14 mouse cellular contexts compared by ENCODE assay signal in genomic region chr3:138198722-138199068, GRCm38 (mm10). TPM values are rescaled to one million over a fixed set of nuclear protein-coding genes. Genes with fewer than 3 reads are reported as not detected.
DNase-seq lines count a peak whose midpoint lies in the region; ATAC-seq lines count a peak whose summit lies in the region.
"Had no signal": no experiment of that assay in that cellular context is flagged by ENCODE, and none has a peak within 500 bp of the region (broad histone marks: within the 10 kb centered on the region; RNA-seq: fewer than 3 reads in every experiment).

No protein-coding gene starts in this region.

- no peak for ATAC-seq in heart, embryonic 13.5 days (ENCODE audit: extremely low read depth, insufficient number of reproducible peaks, low FRiP score, low TSS enrichment)
- ATAC-seq in embryonic facial prominence, embryonic 12.5 days (ENCODE audit: insufficient number of reproducible peaks, insufficient read depth, low FRiP score, low TSS enrichment) = no peak
- ATAC-seq in hindbrain, embryonic 11.5 days (ENCODE audit: low FRiP score) = peak; percentile 10; the same call in 1 of the 2 replicates

- no peak for DNase-seq in heart, adult 18-20 months
- DNase-seq in hindbrain, embryonic 11.5 days (ENCODE audit: low spot score) = no peak
- no peak for DNase-seq in midbrain, embryonic 10.5 days (ENCODE audit: low spot score)
- no peak for DNase-seq in right cerebral cortex, postnatal 36 days (ENCODE audit: low spot score in 2 of 2)
- no peak for DNase-seq in spleen, adult 18-20 months
- no peak for DNase-seq in frontal cortex, postnatal 25 days (ENCODE audit: low spot score in 2 of 2)

- H3K4me1 ChIP-seq in heart, embryonic 13.5 days = no peaks in the 10 kb centered on the region
- H3K4me1 ChIP-seq in embryonic facial prominence, embryonic 12.5 days = no peaks in the 10 kb centered on the region
- H3K4me1 ChIP-seq in hindbrain, embryonic 11.5 days (replicated peaks; ENCODE audit: control insufficient read depth, insufficient read depth, low read length) = no peaks in the 10 kb centered on the region
- peaks cover 6% of the 10 kb centered on the region for H3K4me1 ChIP-seq in midbrain, embryonic 10.5 days

- H3K4me3 ChIP-seq in heart, embryonic 13.5 days = no peak overlapping the region
- H3K4me3 ChIP-seq in embryonic facial prominence, embryonic 12.5 days = no peak overlapping the region
- H3K4me3 ChIP-seq in hindbrain, embryonic 11.5 days (ENCODE audit: low read depth, low read length) = no peak overlapping the region
- no peak overlapping the region for H3K4me3 ChIP-seq in midbrain, embryonic 10.5 days

- no peak overlapping the region for H3K27ac ChIP-seq in heart, embryonic 13.5 days (replicated peaks)
- H3K27ac ChIP-seq in embryonic facial prominence, embryonic 12.5 days = no peak overlapping the region
- H3K27ac ChIP-seq in hindbrain, embryonic 11.5 days (ENCODE audit: low read depth, low read length) = no peak overlapping the region
- peak overlapping the region; percentile 73 for H3K27ac ChIP-seq in midbrain, embryonic 10.5 days (replicated peaks)
- H3K27ac ChIP-seq: macrophage had no signal

- WGBS in heart, embryonic 13.5 days = 68% methylated on average over 7 of the region's 7 CpGs
- 76% methylated on average over 7 of the region's 7 CpGs for WGBS in embryonic facial prominence, embryonic 12.5 days
- 85% methylated on average over 7 of the region's 7 CpGs for WGBS in hindbrain, embryonic 11.5 days
- WGBS in midbrain, embryonic 10.5 days = 83% methylated on average over 7 of the region's 7 CpGs

- H3K27me3 ChIP-seq in heart, embryonic 13.5 days (replicated peaks) = peaks cover 5% of the 10 kb centered on the region
- H3K27me3 ChIP-seq in embryonic facial prominence, embryonic 12.5 days = no peaks in the 10 kb centered on the region
- no peaks in the 10 kb centered on the region for H3K27me3 ChIP-seq in hindbrain, embryonic 11.5 days (ENCODE audit: control insufficient read depth, insufficient read depth, low read length)
- H3K27me3 ChIP-seq in midbrain, embryonic 10.5 days (ENCODE audit: low read depth, poor library complexity, severe bottlenecking) = peaks cover 5% of the 10 kb centered on the region; the same call in 1 of the 2 replicates

- no peaks in the 10 kb centered on the region for H3K36me3 ChIP-seq in heart, embryonic 13.5 days
- no peaks in the 10 kb centered on the region for H3K36me3 ChIP-seq in embryonic facial prominence, embryonic 12.5 days
- no peaks in the 10 kb centered on the region for H3K36me3 ChIP-seq in hindbrain, embryonic 11.5 days (ENCODE audit: control insufficient read depth, insufficient read depth, low read length)
- H3K36me3 ChIP-seq in midbrain, embryonic 10.5 days = no peaks in the 10 kb centered on the region

- H3K9ac ChIP-seq in heart, embryonic 13.5 days = peak overlapping the region; percentile 72
- H3K9ac ChIP-seq in embryonic facial prominence, embryonic 12.5 days = 0 out of 2 replicates have a peak overlapping the region, but pooled peaks have one; percentile 7
- H3K9ac ChIP-seq in hindbrain, embryonic 11.5 days (ENCODE audit: low read depth, low read length) = no peak overlapping the region

- H3K4me2 ChIP-seq in heart, embryonic 13.5 days = peak overlapping the region; percentile 67; the same call in 1 of the 2 replicates
- peak overlapping the region; percentile 47; the same call in 1 of the 2 replicates for H3K4me2 ChIP-seq in embryonic facial prominence, embryonic 12.5 days (replicated peaks)
- no peak overlapping the region for H3K4me2 ChIP-seq in hindbrain, embryonic 11.5 days (replicated peaks; ENCODE audit: low read depth, low read length)

- H3K9me3 ChIP-seq in heart, embryonic 13.5 days = no peaks in the 10 kb centered on the region
- H3K9me3 ChIP-seq in embryonic facial prominence, embryonic 12.5 days = no peaks in the 10 kb centered on the region
- no peaks in the 10 kb centered on the region for H3K9me3 ChIP-seq in hindbrain, embryonic 11.5 days (ENCODE audit: control insufficient read depth, low read length)
- no peaks in the 10 kb centered on the region for H3K9me3 ChIP-seq in midbrain, embryonic 10.5 days (replicated peaks)

RNA-seq across cellular contexts. Expression of gene 4930579F01Rik, which starts 5.1 kb away (rescaled TPM):
- not detected in 2 replicates for polyA plus RNA-seq in heart, embryonic 13.5 days (2015; fragmentation: Nextera tagmentation; extraction: Ambion mirVana)
- total RNA-seq in heart, adult 18-20 months (2021) = not detected
- polyA plus RNA-seq in embryonic facial prominence, embryonic 12.5 days (2016; fragmentation: Nextera tagmentation; extraction: Ambion mirVana) = 0.10 and 0.29 TPM in 2 replicates
- not detected in 2 replicates for polyA plus RNA-seq in hindbrain, embryonic 11.5 days (2014; fragmentation: Nextera tagmentation; extraction: Ambion mirVana)
- not detected in 2 replicates for polyA plus RNA-seq in midbrain, embryonic 10.5 days (2016; fragmentation: Nextera tagmentation; extraction: Ambion mirVana)
- total RNA-seq: adrenal gland, adult 18-20 months; heart, adult 8-10 months; layer of hippocampus, postnatal 10 days had no signal
- polyA plus RNA-seq: limb, embryonic 11.5 days; macrophage; thymus, adult 2 months had no signal

RNA-seq across cellular contexts. Expression of gene Adh7, which starts 18.9 kb away (rescaled TPM):
- 0.11 TPM in 1 of 2 replicates, not detected in the other for polyA plus RNA-seq in heart, embryonic 13.5 days (2015; fragmentation: Nextera tagmentation; extraction: Ambion mirVana)
- under 1 TPM; 0.45 to 0.93 TPM for total RNA-seq in heart, adult 18-20 months (2021)
- 0.39 and 0.82 TPM in 2 replicates for polyA plus RNA-seq in embryonic facial prominence, embryonic 12.5 days (2016; fragmentation: Nextera tagmentation; extraction: Ambion mirVana)
- 0.08 and 0.22 TPM in 2 replicates for polyA plus RNA-seq in hindbrain, embryonic 11.5 days (2014; fragmentation: Nextera tagmentation; extraction: Ambion mirVana)
- 0.25 TPM in 1 of 2 replicates, not detected in the other for polyA plus RNA-seq in midbrain, embryonic 10.5 days (2016; fragmentation: Nextera tagmentation; extraction: Ambion mirVana)
- polyA plus RNA-seq: limb, embryonic 11.5 days; macrophage had no signal

RNA-seq across cellular contexts. Expression of gene Mttp, which starts 53.9 kb away (rescaled TPM):
- 6.6 and 7.6 TPM in 2 replicates for polyA plus RNA-seq in heart, embryonic 13.5 days (2015; fragmentation: Nextera tagmentation; extraction: Ambion mirVana)
- 1 to 10 TPM; 7.3 to 7.8 TPM for total RNA-seq in heart, adult 18-20 months (2021)
- polyA plus RNA-seq in embryonic facial prominence, embryonic 12.5 days (2016; fragmentation: Nextera tagmentation; extraction: Ambion mirVana) = 9.7 and 10.2 TPM in 2 replicates
- 10.2 and 13.4 TPM in 2 replicates for polyA plus RNA-seq in hindbrain, embryonic 11.5 days (2014; fragmentation: Nextera tagmentation; extraction: Ambion mirVana)
- polyA plus RNA-seq in midbrain, embryonic 10.5 days (2016; fragmentation: Nextera tagmentation; extraction: Ambion mirVana) = 11.3 and 12.5 TPM in 2 replicates

RNA-seq across cellular contexts. Expression of gene Trmt10a, which starts 55.4 kb away (rescaled TPM):
- polyA plus RNA-seq in heart, embryonic 13.5 days (2015; fragmentation: Nextera tagmentation; extraction: Ambion mirVana) = 8.5 and 10.1 TPM in 2 replicates
- total RNA-seq in heart, adult 18-20 months (2021) = 1 to 10 TPM; 1.9 to 2.0 TPM
- polyA plus RNA-seq in embryonic facial prominence, embryonic 12.5 days (2016; fragmentation: Nextera tagmentation; extraction: Ambion mirVana) = 14.0 and 15.2 TPM in 2 replicates
- 12.4 and 17.0 TPM in 2 replicates for polyA plus RNA-seq in hindbrain, embryonic 11.5 days (2014; fragmentation: Nextera tagmentation; extraction: Ambion mirVana)
- 17.8 and 19.5 TPM in 2 replicates for polyA plus RNA-seq in midbrain, embryonic 10.5 days (2016; fragmentation: Nextera tagmentation; extraction: Ambion mirVana)
